Mouse (Mus musculus): ENCODE measurements around the gene Tmem52b. TPM values are rescaled to one million over a fixed set of nuclear protein-coding genes. Genes with fewer than 3 reads are reported as not detected.

The Tmem52b gene
- total RNA-seq, 4 experiments from 2014 or later = not detected

Other genes with a start within 250 kb of the Tmem52b start
- gene Cd69, start 237.1 kb upstream of the Tmem52b start, total RNA-seq (2022) = not detected
- not detected for gene 4922502D21Rik, start 180.8 kb upstream of the Tmem52b start, total RNA-seq (2022)
- gene Clec12a, start 169.9 kb upstream of the Tmem52b start, total RNA-seq (2022) = under 1 TPM in 3 of 4 experiments, not detected in 1; 0.13 to 0.61 (median 0.22) TPM
- gene Clec12b, start 126.7 kb upstream of the Tmem52b start, total RNA-seq (2022) = not detected
- not detected for gene Clec1b, start 115.3 kb upstream of the Tmem52b start, total RNA-seq (2022)
- gene Clec9a, start 103.7 kb upstream of the Tmem52b start, total RNA-seq (2022) = not detected
- 1 to 10 TPM; 1.5 to 4.4 (median 2.0) TPM for gene Clec1a, start 60.6 kb upstream of the Tmem52b start, total RNA-seq (2022)
- under 1 TPM in 1 of 4 experiments, not detected in 3; 0.48 TPM for gene Olr1, start 5.4 kb upstream of the Tmem52b start, total RNA-seq (2022)
- 10 to 100 TPM; 69.2 to 94.1 (median 86.7) TPM for gene Gabarapl1, start 20.6 kb downstream of the Tmem52b start, total RNA-seq (2022)
- not detected for gene Klre1, start 65.3 kb downstream of the Tmem52b start, total RNA-seq (2022)
- gene Klrd1, start 79.2 kb downstream of the Tmem52b start, total RNA-seq (2022) = not detected
- not detected for gene Klrk1, start 111.3 kb downstream of the Tmem52b start, total RNA-seq (2022)
- not detected for gene Klrc3, start 130.8 kb downstream of the Tmem52b start, total RNA-seq (2022)
- not detected for gene Klrc2, start 148.1 kb downstream of the Tmem52b start, total RNA-seq (2022)
- not detected for gene Klrc1, start 166.4 kb downstream of the Tmem52b start, total RNA-seq (2022)
- gene Klri1, start 204.6 kb downstream of the Tmem52b start, total RNA-seq (2022) = not detected
- not detected for gene Klri2, start 227.9 kb downstream of the Tmem52b start, total RNA-seq (2022)

Data from gastrocnemius, adult 8-10 months (tissue).